Mouse (Mus musculus): ENCODE measurements at regions not wholly inside any gene's neighbourhood (a gene's known extent, or its start where the extent isn't known, plus 50 kb on each side); places are given as distances from the start of the nearest gene placed in this dataset.
A peak's percentile ranks its signal among the peaks of the same experiment; 100 is the strongest.

DNA sequence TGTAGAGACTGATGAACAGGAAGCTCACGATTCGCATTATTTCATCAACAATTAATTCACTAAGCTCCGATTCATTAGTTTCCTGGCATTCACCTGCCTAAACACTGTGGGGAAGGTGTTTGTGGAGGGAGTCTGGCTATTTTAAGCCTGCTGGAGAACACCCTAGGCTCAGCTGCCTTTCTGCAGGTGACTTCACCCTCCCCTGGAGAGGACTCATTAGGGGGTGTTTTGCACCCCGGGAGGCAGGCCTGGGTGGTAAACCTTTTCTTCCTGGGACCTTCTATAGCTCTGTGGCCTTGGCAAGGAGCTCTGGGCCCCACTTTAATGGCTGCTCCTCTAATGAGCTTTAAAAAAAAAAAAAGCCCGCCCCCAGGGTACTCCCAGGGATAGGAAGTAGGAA, 55.4 kb upstream of the Bnc1 start:
- Histone ChIP-seq H3K4me1 (ENCODE audit: control insufficient read depth, insufficient read depth, low read depth, low read length) (no peaks in the 10 kb centered on the region), H3K4me3 (ENCODE audit: low read length) (no peak overlapping the region), H3K9ac (ENCODE audit: low read depth, low read length) (no peak overlapping the region), H3K36me3 (ENCODE audit: control insufficient read depth, insufficient read depth, low read length) (no peaks in the 10 kb centered on the region), H3K4me2 (ENCODE audit: low read length) (no peak overlapping the region), H3K9me3 (ENCODE audit: control insufficient read depth, low read length) (no peaks in the 10 kb centered on the region), H3K27ac (ENCODE audit: low read depth, low read length) (no peak overlapping the region), H3K27me3 (replicated peaks; ENCODE audit: control insufficient read depth, insufficient read depth, low read length) (no peaks in the 10 kb centered on the region)
- ATAC-seq: no peak
- 54% methylated on average over 5 of the region's 5 CpGs for WGBS

DNA sequence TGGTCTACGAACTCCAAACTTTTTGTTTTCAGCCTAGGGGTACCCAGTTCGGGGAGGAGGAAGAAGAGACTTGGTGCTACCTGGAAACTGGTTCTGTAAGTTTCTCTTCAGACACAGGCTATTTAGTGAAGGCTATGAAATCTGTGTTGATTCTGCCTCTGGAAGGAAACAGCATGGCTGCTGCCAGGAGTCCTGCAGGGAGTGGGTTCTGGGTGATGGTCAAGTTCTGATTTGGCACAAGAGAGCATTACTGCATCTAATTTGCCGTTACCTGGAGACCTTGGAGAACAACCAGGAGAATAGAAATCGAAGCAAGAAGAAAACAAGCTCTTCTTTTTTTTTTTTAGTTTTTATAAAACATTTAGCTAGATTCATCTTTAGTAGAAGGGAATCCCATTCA, 61.3 kb upstream of the Bnc1 start:
- Histone ChIP-seq H3K4me2 (ENCODE audit: low read length) (no peak overlapping the region), H3K36me3 (ENCODE audit: control insufficient read depth, insufficient read depth, low read length) (no peaks in the 10 kb centered on the region), H3K4me1 (ENCODE audit: control insufficient read depth, insufficient read depth, low read depth, low read length) (peaks cover 10% of the 10 kb centered on the region), H3K9me3 (ENCODE audit: control insufficient read depth, low read length) (no peaks in the 10 kb centered on the region), H3K27me3 (replicated peaks; ENCODE audit: control insufficient read depth, insufficient read depth, low read length) (no peaks in the 10 kb centered on the region), H3K9ac (ENCODE audit: low read depth, low read length) (no peak overlapping the region), H3K27ac (ENCODE audit: low read depth, low read length) (no peak overlapping the region), H3K4me3 (ENCODE audit: low read length) (no peak overlapping the region)
- 75% methylated on average over 4 of the region's 4 CpGs for WGBS
- ATAC-seq: no peak

DNA sequence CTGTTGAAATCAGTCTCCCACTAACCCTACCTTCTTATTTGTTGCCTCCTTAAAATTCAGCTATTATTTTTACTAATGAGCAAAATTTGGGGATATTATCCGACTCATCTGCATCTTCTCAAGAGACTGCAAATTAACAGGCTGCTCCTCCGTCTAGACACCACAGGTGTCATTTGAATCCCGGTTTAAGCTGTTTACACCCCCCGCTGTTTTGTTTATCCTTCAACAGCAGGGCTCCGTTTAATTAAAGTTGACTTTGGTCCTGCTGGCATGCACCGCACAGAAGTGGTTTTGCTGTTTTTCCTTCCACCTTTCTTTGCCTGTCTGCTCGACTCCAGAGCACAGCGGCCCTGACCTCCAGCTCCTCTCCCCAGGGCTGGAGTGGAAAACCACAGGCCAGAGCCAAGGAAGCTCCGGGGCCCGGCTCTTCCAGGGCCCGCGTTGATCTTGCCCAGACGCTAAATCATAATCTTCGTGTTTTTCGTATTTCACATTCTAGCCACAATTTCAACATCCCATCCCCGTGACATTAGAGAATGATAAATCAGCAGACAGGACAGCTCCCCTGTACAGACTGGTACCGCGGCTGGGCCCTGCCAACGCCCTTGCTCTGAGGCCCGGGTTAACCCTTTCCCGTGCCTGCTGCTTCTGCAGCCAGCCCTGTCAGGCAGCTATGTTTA, 64.6 kb upstream of the Bnc1 start:
- Histone ChIP-seq H3K27me3 (replicated peaks; ENCODE audit: control insufficient read depth, insufficient read depth, low read length) (no peaks in the 10 kb centered on the region), H3K4me1 (ENCODE audit: control insufficient read depth, insufficient read depth, low read depth, low read length) (peaks cover 10% of the 10 kb centered on the region), H3K4me2 (ENCODE audit: low read length) (peak overlapping the region; percentile 45), H3K4me3 (ENCODE audit: low read length) (peak overlapping the region; percentile 13), H3K27ac (ENCODE audit: low read depth, low read length) (no peak overlapping the region), H3K9me3 (ENCODE audit: control insufficient read depth, low read length) (no peaks in the 10 kb centered on the region), H3K36me3 (ENCODE audit: control insufficient read depth, insufficient read depth, low read length) (no peaks in the 10 kb centered on the region), H3K9ac (ENCODE audit: low read depth, low read length) (peak overlapping the region; percentile 43; the same call in 1 of the 2 replicates)
- ATAC-seq: peak; percentile 69; the same call in 1 of the 2 replicates
- WGBS: 2% methylated on average over 21 of the region's 21 CpGs

DNA sequence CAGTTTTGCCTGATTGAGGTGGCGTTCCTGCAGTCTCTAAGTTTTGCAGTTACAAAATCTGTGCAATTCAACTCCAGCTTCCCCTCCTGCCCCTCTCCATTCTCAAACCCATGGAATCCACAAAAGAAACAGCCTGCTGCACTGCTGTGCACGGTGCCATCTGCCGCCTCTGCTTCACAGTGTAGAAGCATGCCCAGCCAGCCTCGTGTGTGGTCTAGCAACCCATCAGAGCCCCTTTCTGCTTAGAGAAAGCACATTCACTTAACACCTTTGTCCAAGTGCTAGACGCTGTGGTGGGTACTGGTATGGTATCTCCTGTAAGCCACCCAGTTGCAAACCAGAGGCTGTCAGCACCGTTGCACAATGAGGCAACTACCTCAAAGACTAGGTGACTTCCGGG, 71.3 kb upstream of the Bnc1 start:
- H3K9ac ChIP-seq (ENCODE audit: low read depth, low read length): no peak overlapping the region
- no peaks in the 10 kb centered on the region for H3K27me3 ChIP-seq (replicated peaks; ENCODE audit: control insufficient read depth, insufficient read depth, low read length)
- H3K9me3 ChIP-seq (ENCODE audit: control insufficient read depth, low read length): no peaks in the 10 kb centered on the region
- H3K4me1 ChIP-seq (ENCODE audit: control insufficient read depth, insufficient read depth, low read depth, low read length): no peaks in the 10 kb centered on the region
- H3K4me2 ChIP-seq (ENCODE audit: low read length): no peak overlapping the region
- 62% methylated on average over 7 of the region's 7 CpGs for WGBS
- no peak overlapping the region for H3K4me3 ChIP-seq (ENCODE audit: low read length)
- H3K36me3 ChIP-seq (ENCODE audit: control insufficient read depth, insufficient read depth, low read length): no peaks in the 10 kb centered on the region
- ATAC-seq: peak; percentile 52; the same call in 1 of the 2 replicates
- H3K27ac ChIP-seq (ENCODE audit: low read depth, low read length): no peak overlapping the region

DNA sequence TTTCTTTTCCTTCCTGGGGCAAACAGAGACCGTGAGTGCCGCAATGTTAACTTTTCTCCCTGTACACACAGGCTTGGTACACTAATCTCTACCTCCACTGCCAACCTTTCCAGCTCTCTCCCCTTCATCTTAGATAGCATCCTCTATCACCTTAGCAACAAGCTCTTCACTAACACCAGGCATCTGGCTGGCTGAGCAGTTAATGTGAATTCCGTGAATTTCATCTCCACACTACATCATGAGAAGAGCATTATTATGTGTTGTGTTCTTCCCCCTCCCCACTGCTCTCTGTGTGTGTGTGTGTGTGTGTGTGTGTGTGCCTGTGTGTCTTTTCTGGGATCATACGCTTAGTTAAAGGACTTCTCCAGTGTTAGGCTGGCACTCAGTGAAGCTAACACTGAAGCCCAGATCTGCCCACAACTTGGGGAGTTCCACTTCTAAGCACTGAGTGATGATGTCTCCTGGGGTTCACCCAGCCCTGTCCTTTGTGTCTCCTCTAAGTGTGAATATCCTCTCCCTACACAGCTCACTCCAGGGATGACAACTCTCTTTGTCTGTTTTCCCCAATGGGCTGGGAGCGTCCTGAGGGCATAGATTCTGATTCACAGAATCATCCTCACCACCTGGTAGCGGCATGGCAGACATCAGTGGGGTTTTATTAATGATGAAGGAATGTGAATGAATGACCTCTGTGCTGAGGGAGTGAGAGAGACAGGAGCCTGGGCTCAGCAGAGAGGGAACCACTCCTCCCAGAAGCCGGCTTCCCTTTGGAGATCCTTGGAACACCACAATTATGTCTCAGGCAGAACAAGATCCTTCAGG, 77.7 kb upstream of the Bnc1 start:
- no peak overlapping the region for H3K4me2 ChIP-seq (ENCODE audit: low read length)
- no peaks in the 10 kb centered on the region for H3K4me1 ChIP-seq (ENCODE audit: control insufficient read depth, insufficient read depth, low read depth, low read length)
- H3K36me3 ChIP-seq (ENCODE audit: control insufficient read depth, insufficient read depth, low read length): no peaks in the 10 kb centered on the region
- 49% methylated on average over 7 of the region's 7 CpGs for WGBS
- H3K9ac ChIP-seq (ENCODE audit: low read depth, low read length): no peak overlapping the region
- no peaks in the 10 kb centered on the region for H3K9me3 ChIP-seq (ENCODE audit: control insufficient read depth, low read length)
- ATAC-seq: peak; percentile 61
- H3K27ac ChIP-seq (ENCODE audit: low read depth, low read length): no peak overlapping the region
- H3K4me3 ChIP-seq (ENCODE audit: low read length): no peak overlapping the region
- H3K27me3 ChIP-seq (replicated peaks; ENCODE audit: control insufficient read depth, insufficient read depth, low read length): no peaks in the 10 kb centered on the region

DNA sequence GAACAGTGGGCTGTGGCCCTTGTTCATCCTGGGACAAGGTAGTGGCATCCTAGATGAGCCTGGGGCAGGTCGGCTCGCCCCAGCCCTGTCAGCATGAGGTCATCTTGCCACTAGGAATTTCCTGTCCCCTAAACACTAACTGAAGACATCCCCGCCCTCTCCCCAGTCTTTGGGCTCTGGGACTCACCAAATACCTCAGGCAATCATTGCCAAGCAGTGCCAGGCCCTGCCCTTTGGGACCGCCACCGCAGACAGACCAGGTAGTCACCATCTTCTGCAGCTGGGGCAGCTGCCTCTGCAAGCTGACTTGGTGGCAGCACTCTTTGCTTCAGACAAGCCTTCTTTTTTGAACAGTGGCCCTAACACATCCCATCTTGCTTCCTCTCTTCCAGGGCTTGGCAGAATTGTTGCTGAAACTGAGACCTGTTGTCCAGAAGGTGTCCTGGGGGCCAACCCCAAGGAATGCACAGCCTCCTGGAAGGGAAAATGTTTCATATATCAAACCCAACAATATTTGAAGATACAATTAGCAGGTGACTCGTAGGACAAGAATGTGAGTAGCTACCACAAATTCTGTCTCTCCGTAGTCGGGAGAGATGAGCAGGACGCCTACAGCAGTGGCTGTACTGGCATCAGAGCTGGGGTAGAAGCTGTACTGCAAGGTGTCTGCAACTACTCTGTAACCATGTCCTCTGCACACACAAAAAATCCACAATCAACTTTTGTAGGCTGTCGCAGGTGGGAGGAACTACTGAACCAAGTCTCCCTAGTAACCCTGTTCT, 79.0 kb upstream of the Bnc1 start:
- no peaks in the 10 kb centered on the region for H3K4me1 ChIP-seq (ENCODE audit: control insufficient read depth, insufficient read depth, low read depth, low read length)
- no peak for ATAC-seq
- no peaks in the 10 kb centered on the region for H3K27me3 ChIP-seq (replicated peaks; ENCODE audit: control insufficient read depth, insufficient read depth, low read length)
- H3K36me3 ChIP-seq (ENCODE audit: control insufficient read depth, insufficient read depth, low read length): no peaks in the 10 kb centered on the region
- no peak overlapping the region for H3K4me3 ChIP-seq (ENCODE audit: low read length)
- WGBS: 85% methylated on average over 10 of the region's 10 CpGs
- H3K9me3 ChIP-seq (ENCODE audit: control insufficient read depth, low read length): no peaks in the 10 kb centered on the region
- H3K27ac ChIP-seq (ENCODE audit: low read depth, low read length): no peak overlapping the region
- no peak overlapping the region for H3K9ac ChIP-seq (ENCODE audit: low read depth, low read length)
- no peak overlapping the region for H3K4me2 ChIP-seq (ENCODE audit: low read length)

DNA sequence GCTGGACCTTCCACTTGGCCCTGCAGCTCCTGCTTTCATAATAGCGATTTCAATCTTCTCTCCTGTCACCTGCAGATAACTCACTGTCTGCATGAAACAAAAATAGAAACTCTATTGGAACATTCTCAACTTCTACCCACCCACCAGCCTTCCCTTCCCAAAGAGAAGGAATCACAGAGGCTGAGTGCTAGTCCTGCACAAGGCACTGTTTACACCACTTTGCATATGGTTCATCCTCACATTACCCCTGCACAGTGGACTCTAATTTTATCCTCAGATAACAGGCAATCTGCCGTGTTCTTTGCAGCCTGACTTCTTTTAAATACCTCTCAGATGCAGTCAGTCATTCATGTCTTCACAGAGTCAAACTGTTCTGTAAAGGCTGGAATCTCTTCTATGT, 83.3 kb upstream of the Bnc1 start:
- no peak for ATAC-seq
- no peak overlapping the region for H3K9ac ChIP-seq (ENCODE audit: low read depth, low read length)

DNA sequence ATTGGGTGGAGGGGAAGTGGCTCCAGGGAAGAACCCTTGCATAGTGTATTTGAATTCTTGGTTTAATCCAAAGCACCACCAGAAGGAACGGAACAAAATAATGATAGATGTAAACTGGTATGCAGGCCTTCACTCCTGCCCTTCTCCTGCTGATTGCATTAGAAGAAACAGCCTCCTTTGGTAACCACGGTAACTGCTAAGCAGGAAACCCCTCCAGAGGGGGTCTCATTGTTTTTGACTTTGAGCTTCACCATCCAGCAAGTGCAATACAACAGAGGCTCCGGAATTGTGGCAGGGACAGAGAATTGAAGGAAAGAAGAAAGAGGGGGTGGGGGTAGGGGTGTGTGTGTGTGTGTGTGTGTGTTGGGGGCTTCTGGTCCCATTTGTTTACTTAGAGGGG, 89.8 kb upstream of the Bnc1 start:
- Histone ChIP-seq H3K27ac (ENCODE audit: low read depth, low read length) (no peak overlapping the region), H3K36me3 (ENCODE audit: control insufficient read depth, insufficient read depth, low read length) (no peaks in the 10 kb centered on the region), H3K4me1 (ENCODE audit: control insufficient read depth, insufficient read depth, low read depth, low read length) (no peaks in the 10 kb centered on the region; the same call in 1 of the 2 replicates), H3K27me3 (replicated peaks; ENCODE audit: control insufficient read depth, insufficient read depth, low read length) (no peaks in the 10 kb centered on the region), H3K9ac (ENCODE audit: low read depth, low read length) (no peak overlapping the region), H3K9me3 (ENCODE audit: control insufficient read depth, low read length) (no peaks in the 10 kb centered on the region), H3K4me3 (ENCODE audit: low read length) (no peak overlapping the region), H3K4me2 (ENCODE audit: low read length) (no peak overlapping the region)
- ATAC-seq: peak; percentile 65
- WGBS: 8% methylated on average over 3 of the region's 3 CpGs

More for the DNA sequence above, 83.3 kb upstream of the Bnc1 start:
- Histone ChIP-seq H3K4me3 (ENCODE audit: low read length) (no peak overlapping the region), H3K36me3 (ENCODE audit: control insufficient read depth, insufficient read depth, low read length) (no peaks in the 10 kb centered on the region), H3K4me2 (ENCODE audit: low read length) (no peak overlapping the region), H3K9me3 (ENCODE audit: control insufficient read depth, low read length) (no peaks in the 10 kb centered on the region), H3K27me3 (replicated peaks; ENCODE audit: control insufficient read depth, insufficient read depth, low read length) (no peaks in the 10 kb centered on the region), H3K4me1 (ENCODE audit: control insufficient read depth, insufficient read depth, low read depth, low read length) (no peaks in the 10 kb centered on the region), H3K27ac (ENCODE audit: low read depth, low read length) (no peak overlapping the region)
- 82% methylated on average over 2 of the region's 2 CpGs for WGBS

DNA sequence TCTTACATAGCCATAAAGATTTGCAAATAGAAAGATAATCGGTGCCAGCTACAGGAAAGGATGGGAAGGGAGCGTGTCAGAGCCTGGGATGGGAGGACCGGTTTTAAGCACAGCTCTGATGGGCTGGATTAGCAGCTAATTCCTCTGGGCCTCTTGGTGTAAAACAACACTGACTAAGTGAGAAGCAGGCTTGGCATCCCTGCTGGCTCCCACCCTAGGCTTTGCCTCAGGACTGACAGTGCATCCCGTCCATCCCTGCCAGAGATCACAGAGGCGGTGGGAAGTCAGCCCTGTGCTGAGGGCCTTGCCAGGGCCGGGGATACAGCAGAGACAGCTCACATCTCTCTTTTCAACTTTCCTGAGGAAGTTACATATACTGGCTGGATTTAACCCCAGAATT, 90.8 kb upstream of the Sh3gl3 start:
- Histone ChIP-seq H3K9me3 (ENCODE audit: control insufficient read depth, low read length) (no peaks in the 10 kb centered on the region), H3K4me2 (ENCODE audit: low read length) (no peak overlapping the region), H3K9ac (ENCODE audit: low read depth, low read length) (no peak overlapping the region), H3K4me1 (ENCODE audit: control insufficient read depth, insufficient read depth, low read depth, low read length) (no peaks in the 10 kb centered on the region; the same call in 1 of the 2 replicates), H3K36me3 (ENCODE audit: control insufficient read depth, insufficient read depth, low read length) (no peaks in the 10 kb centered on the region), H3K27me3 (replicated peaks; ENCODE audit: control insufficient read depth, insufficient read depth, low read length) (no peaks in the 10 kb centered on the region), H3K4me3 (ENCODE audit: low read length) (no peak overlapping the region), H3K27ac (ENCODE audit: low read depth, low read length) (no peak overlapping the region)
- peak; percentile 54; the same call in 1 of the 2 replicates for ATAC-seq
- WGBS: 25% methylated on average over 6 of the region's 6 CpGs
